Mouse (Mus musculus): ENCODE measurements around the gene Zfp326. TPM values are rescaled to one million over a fixed set of nuclear protein-coding genes. Genes with fewer than 3 reads are reported as not detected.
A peak's percentile ranks its signal among the peaks of the same experiment; 100 is the strongest.

Gene Zfp326
- total and polyA plus RNA-seq, 2 experiments from 2014 or later, result 11.4 to 42.3 TPM

GRCm38 (mm10) chr5:105932392-105932791, 56.0 kb downstream of the Zfp326 start:
- 96% methylated on average over 1 of the region's 1 CpGs for WGBS
- peak; percentile 40; the same call in 1 of the 2 replicates for ATAC-seq

GRCm38 (mm10) chr5:105941951-105942350, 65.6 kb downstream of the Zfp326 start:
- no peak overlapping the region for H3K9ac ChIP-seq (replicated peaks; ENCODE audit: low read length)

More at GRCm38 (mm10) chr5:105932392-105932791, 56.0 kb downstream of the Zfp326 start:
- no peak for DNase-seq (ENCODE audit: low spot score)
- Histone ChIP-seq H3K9me3 (ENCODE audit: low read length) (no peaks in the 10 kb centered on the region; the same call in 1 of the 2 replicates), H3K9ac (replicated peaks; ENCODE audit: low read length) (no peak overlapping the region), H3K4me1 (ENCODE audit: insufficient read depth, low read length) (no peaks in the 10 kb centered on the region), H3K4me3 (ENCODE audit: low read length) (no peak overlapping the region), H3K4me2 (ENCODE audit: low read depth, low read length) (no peak overlapping the region), H3K36me3 (ENCODE audit: insufficient read depth, low read length) (no peaks in the 10 kb centered on the region), H3K27me3 (ENCODE audit: insufficient read depth, low read length) (no peaks in the 10 kb centered on the region), H3K27ac (no peak overlapping the region)
- TF ChIP-seq CTCF (IDR thresholded peaks at IDR 0.05; ENCODE audit: low read depth), result no peak

More at GRCm38 (mm10) chr5:105941951-105942350, 65.6 kb downstream of the Zfp326 start:
- 75% methylated on average over 2 of the region's 2 CpGs for WGBS
- H3K4me3 ChIP-seq (ENCODE audit: low read length), result no peak overlapping the region
- no peaks in the 10 kb centered on the region for H3K27me3 ChIP-seq (ENCODE audit: insufficient read depth, low read length)
- H3K27ac ChIP-seq, result no peak overlapping the region
- no peaks in the 10 kb centered on the region for H3K9me3 ChIP-seq (ENCODE audit: low read length)
- H3K36me3 ChIP-seq (ENCODE audit: insufficient read depth, low read length), result no peaks in the 10 kb centered on the region
- H3K4me2 ChIP-seq (ENCODE audit: low read depth, low read length), result no peak overlapping the region
- no peak for TF ChIP-seq CTCF (IDR thresholded peaks at IDR 0.05; ENCODE audit: low read depth)
- no peaks in the 10 kb centered on the region for H3K4me1 ChIP-seq (ENCODE audit: insufficient read depth, low read length)
- ATAC-seq, result no peak
- no peak for DNase-seq (ENCODE audit: low spot score)

Other genes starting within 250 kb of the Zfp326 start
- gene Lrrc8d, start 176.6 kb upstream of the Zfp326 start, total RNA-seq (2014; rRNA removed), result 11.7 and 14.2 TPM in 2 replicates
- gene Lrrc8d, start 176.6 kb upstream of the Zfp326 start, polyA plus RNA-seq (2015; fragmentation: Nextera tagmentation; extraction: Ambion mirVana), result 27.6 and 27.7 TPM in 2 replicates

Data from hindbrain, postnatal 0 days (tissue).